Mouse (Mus musculus) stomach, postnatal 0 days (tissue): ENCODE results near the gene Ccdc151.

Source experiments
- CTCF ChIP-seq: IDR thresholded peaks from 2 replicates; pipeline ENCODE4 v1.5.1; 2016; ENCODE audit warnings: antibody characterized with exemption, low read depth, mild to moderate bottlenecking, moderate library complexity
- EP300 ChIP-seq: optimal IDR thresholded peaks from 2 replicates; pipeline ENCODE3; 2016; ENCODE audit warnings: antibody characterized with exemption

DNA sequence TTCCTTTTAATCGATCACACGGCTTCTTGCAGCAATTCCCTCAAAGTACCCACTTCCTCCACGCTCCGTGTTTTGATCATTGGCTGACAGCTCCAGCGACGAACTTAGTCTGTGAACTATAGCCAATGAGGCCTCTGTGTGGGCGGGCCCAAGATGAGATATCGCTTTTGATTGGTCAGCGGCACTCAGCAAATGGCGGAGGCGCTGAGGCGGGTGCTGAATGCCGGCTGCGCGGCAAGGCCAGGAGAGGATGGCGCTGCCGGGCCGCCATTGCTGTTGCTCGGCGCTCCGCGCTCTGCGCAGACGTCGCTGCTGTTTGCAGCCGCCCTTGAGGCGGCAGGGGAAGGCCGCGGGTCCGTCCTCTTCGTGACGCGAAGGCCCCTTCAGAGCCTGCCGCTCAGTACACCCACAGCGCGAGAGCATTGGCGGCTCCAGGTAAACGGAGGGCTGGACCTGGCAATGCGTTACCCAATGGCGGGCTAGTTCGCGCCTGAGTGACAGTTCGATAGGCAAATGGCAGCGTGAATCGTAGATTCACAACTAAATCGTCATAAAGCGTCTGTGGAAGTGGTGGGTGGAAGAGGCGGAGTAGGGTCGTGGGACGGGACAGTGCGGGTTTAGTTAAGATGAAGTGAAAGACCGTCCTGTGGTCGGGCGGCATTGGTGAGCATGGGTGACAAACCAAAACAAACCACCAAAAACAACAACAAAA, 46.7 kb downstream of the Ccdc151 start, which contains the start of gene Swsap1:
- no peak for TF ChIP-seq CTCF
- TF ChIP-seq EP300, result no peak
